Mouse (Mus musculus) right cerebral cortex, postnatal 36 days (tissue): Measurements from ENCODE around the gene Hoxd10.

Experiments
- DNase-seq, 2 experiments: peaks; one replicate each; pipeline ENCODE4 v3.0.0; 2022; ENCODE audit warnings: low spot score in 2 of 2, mixed read lengths in 1 of 2

Hoxd10 gene

DNA sequence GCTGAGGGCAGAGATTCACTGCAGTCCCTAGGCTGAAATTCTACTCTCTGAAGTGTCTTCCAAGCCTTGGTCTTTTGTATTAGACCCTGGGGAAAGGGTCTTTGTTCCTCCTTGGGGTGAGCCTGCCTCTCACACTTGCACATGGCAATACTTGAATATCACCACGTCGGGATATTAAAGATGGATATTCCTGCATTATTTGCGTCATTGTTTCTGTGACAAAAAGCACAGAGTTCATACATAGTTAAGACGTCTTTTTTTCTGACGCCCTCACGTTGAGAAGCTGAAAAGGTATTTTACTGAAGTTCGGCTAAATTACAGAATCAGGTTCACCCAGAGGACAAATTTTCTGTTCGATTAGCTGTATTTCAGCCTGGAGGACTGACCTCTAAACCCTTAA lies 38.6 kb downstream of the Hoxd10 start:
- no peak for DNase-seq

DNA sequence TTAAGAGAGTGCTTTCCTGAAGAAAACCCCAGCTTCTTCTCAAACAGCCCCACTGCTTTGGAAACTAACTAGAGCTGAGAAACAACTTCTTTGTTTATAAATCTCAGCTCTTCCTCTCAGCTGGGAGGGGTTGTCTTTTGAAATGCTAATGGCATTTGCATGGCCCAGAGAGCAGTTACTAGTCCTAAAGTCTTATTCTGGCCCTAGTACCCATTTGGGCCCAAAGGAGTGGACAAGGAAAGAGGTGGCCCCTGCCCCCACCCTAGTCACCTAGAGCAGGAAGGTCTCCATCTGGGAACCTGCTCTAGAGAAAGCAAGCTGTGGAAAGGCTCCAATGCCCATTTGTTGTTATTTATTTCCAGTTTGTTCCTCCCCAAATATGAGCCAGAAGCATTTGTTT lies 39.3 kb downstream of the Hoxd10 start:
- DNase-seq, result no peak

DNA sequence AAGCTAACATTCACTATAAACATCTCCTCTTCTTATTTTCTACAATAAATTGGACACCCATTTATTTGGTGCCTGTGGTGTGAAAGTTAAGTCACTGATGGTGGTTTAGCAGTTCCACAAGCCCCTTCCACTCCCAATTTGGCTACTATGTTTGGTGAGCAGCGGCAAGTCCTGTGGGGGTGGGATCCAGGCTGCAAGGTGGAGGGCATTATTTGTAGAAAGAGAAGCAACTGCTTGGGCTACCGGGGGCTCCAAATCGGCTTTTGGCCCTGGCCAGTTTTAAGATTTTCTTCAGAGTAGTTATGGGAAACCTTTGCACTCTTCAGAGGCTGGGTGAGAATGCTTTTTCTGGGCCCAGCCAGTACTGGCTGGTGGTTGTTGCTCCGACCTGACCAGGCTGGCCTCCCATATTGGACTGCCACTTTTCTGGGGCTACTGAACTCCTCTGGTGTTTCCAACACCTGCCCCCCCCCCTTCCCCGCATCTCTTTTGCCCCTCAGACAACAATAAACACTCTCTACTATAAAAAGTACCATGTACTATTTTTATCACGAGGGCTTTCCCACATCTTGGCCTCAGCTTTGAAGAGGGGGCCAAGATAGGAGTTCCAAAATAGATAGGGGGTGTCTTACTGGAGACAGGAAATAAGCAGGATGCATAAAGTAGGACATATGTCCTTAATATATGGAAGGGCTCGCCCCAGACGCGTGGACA lies 40.2 kb downstream of the Hoxd10 start:
- no peak for DNase-seq

DNA sequence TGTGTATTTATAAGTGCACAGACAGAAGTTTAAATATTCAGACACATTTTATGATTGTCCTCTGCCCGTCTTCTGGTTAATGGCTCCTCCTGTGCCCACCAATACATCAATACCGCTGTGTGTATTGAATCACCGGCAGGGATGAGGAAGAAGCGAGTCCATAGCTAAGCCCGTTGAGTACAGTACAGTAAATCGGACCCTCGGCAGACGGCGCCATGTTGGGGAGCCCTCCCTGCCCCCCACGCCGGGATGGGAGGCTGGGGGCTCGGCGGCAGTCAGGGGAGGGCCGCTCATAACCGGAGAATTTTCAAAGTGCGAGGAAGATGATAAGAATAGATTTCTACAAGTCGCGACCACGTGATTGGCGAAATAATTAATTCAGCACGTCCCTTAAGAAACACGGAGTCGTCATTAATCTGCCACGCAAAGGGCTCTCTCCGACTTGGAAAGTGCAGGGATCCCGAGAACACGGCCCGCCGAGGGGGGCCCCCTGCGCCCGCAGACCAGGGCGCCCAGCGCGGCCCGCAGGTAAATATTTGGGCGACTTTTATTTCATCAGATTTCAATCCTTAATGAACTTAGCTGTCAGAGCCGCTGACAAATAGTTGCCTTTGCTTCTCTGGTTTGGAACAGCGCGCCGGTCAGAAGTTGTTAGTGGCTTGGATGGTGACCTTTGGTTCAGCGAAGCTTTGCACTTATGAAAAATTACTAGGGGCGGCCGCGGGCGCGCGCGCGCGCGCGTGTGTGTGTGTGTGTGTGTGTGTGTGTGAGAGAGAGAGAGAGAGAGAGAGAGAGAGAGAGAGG lies 41.0 kb downstream of the Hoxd10 start:
- no peak for DNase-seq

DNA sequence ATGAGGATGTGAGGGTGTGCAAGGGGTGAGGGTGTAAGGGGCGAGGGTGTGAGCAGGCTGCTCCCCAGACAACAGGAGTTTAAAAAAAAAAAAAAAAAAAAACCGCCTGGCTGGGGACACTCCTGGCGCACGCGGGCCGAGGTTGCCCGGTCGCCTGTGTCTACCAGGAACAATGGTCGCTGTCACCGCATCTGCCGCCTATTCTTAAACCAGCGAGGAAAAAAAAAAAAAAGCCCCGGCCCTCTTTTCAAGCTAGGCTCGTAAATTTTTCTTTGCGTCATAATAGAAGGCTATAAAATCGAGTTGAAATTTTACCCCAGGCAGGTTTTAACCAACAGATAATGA lies 41.6 kb downstream of the Hoxd10 start:
- DNase-seq, result no peak

DNA sequence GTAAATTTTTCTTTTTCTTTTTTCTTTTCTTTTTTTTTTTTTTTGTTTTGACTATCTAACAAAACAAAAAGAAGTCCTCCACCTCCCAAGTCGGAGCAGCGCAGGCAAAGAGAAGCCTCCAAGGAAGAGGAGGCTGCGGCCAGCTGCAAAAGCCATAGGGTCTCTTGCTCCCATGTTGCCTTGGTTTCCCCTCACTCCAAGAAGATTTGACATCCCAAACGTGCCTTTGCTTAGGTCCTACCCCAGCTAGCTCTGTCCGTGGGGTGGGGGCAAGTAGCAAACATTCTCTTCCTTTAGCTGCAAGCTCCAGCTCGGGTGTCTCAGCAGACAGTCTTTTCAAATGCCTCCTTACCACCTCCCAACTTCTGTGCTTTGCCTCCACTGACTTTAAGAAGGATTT lies 42.0 kb downstream of the Hoxd10 start:
- no peak for DNase-seq

DNA sequence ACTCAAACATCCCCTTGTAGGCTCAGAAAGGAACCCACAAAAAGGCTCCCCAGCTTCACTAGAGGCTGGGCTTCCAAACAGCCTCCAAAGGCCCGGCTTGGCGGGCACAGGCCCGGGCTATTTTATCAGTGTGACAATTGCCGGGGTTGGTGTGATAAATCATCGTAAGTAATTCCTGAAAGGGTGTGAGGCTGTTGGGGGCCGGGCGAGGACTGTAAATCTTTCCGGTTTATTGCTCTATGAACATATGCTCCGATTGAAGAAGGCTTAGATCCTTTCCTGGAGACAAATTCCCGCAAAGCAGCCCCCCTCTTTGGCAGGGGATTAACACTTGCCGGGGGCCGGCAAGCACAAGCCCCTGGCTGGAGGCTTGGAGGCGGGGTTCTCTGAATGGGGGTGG lies 42.7 kb downstream of the Hoxd10 start:
- no peak for DNase-seq

DNA sequence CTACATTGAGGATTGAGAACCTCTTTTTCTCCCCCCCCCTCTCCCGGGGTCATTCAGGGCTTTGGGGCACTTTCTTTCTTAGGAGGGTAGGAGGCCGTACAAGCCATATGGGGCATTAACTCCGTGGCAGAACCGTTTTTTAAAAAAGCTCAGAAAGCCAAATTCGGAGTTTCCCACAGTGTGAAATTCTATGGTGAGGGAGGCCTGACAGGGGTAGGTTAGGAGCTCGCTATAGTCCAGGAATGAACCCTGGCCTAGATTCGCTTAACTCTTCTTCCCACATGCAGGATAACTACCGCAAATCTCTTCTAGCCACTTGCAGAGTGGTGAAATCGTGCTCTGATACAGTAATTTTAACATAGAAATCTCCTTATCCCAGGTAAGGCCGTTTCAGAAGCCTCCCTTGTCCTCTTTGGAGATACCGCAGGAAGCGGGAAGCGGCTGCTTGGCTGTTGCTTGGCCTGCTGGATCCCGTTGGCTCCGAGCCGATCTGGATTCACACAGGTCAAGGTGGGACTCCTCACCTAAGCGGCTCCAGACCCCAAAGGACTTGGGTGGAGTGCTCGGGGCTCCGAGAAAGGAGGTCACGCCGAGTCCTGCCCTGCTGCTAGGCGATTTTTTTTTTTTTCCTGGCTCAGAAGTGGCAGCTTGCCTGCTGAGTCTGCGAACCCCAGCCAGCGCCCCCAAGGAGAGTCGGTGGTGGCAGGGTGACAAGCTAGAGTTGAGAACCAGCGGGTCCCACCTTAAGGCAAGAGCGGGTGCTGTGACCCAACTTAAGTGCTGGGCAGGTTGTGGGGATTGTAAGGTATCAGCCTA lies 43.5 kb downstream of the Hoxd10 start:
- no peak for DNase-seq

DNA sequence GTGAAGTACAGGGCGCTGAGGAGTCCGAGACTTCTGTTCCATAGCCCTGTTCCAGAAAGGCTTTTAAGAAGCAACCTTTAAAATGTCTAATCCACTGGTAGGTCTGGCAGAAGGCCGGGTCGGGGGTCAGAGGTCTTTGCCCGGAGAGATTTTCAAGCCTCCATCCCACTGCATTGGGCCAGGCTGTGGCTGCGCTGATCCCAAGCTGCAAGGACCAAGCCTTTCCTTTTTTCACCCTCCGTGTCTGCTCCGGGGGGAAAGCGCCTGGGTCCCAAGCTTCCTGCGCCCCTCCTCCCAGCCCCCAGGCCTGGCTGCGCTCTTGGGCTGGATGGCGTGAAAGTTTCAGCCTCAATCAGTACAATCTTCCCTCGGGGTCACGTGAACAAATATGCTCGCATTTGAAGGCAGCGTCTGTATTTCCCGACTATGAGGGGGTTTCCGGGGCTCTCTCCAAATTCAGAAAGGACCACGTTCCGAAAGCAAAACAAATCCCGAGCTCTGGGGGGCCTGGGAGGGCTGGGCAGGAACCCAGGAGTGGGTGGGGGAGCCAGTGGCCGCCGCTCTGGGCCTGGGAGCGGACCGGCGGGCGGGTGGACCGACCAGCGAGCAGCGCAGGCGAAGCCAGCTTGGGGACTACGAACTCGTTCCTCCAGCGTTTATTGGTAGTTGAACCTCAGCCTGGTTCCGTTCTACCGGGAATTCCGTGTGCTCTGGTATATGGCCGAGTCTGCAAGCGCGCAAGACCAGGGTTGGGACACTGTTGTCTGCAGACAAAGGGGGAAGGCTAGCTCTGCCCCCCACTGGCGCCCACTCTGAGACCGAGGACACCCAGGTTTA lies 44.3 kb downstream of the Hoxd10 start:
- DNase-seq, result no peak

DNA sequence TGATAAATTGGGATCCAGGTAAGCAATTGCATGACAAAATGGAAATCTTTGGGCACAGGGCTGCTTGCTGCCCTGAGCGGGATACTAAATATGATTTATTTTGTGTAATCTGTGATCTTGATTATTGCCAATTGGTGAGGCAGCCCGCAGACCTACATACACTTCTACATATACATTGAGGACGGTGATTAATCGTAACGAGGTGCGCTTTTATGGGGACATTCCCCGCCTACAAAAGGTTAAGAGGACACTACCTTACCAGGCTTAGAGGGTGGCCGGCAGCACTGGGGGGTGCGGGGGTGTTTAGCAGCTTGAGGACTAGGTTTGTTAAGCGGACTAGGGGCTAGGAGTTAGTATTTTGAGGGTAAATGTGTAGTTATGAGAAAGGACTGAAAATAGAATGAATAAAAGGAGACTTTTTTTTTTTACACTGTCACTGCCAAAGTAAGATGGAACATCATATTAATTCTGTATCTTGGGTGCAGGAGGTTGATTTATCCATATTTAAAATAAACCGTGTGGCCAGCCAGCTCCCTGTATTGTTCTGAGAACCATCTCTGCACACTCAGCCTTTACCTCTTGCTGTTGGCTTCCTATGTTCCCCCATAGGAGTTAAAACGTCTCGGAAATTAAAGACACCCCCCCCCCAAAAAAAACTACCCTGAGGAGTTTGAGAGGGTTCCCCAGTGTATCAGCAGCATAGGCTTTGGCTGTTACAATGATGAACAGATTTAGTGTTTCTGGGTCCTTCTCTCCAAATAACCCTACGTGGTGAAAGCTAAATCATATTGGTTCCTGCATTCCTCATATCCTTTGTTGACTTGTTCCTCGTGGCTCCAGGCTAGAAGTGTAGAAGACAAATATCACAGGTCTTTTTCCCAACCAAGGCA lies 45.2 kb downstream of the Hoxd10 start:
- DNase-seq, result no peak

DNA sequence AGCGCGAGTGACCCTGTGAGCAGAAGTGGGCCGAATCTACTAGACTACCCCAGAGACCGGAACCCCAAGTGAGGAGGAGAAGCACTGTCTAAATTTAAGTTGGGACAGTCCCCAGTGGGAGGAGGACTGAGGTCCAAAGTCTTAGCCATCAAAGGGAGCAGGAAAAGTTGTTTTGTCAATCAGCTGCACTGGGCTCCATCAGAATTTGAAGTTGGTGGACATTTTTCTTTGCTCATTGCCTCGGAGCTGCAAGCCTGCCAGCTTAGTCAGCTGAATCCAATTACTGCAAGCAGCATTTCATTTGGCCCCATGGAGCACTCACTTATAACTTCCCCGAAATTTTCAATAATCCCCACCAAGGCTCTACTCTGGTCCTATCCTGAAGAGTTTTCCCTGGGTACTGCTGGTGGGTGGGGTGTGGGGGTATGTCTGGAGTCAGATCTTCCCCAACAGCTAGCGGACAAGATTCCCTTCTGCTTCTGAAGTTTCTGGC lies 45.9 kb downstream of the Hoxd10 start:
- DNase-seq, result no peak

DNA sequence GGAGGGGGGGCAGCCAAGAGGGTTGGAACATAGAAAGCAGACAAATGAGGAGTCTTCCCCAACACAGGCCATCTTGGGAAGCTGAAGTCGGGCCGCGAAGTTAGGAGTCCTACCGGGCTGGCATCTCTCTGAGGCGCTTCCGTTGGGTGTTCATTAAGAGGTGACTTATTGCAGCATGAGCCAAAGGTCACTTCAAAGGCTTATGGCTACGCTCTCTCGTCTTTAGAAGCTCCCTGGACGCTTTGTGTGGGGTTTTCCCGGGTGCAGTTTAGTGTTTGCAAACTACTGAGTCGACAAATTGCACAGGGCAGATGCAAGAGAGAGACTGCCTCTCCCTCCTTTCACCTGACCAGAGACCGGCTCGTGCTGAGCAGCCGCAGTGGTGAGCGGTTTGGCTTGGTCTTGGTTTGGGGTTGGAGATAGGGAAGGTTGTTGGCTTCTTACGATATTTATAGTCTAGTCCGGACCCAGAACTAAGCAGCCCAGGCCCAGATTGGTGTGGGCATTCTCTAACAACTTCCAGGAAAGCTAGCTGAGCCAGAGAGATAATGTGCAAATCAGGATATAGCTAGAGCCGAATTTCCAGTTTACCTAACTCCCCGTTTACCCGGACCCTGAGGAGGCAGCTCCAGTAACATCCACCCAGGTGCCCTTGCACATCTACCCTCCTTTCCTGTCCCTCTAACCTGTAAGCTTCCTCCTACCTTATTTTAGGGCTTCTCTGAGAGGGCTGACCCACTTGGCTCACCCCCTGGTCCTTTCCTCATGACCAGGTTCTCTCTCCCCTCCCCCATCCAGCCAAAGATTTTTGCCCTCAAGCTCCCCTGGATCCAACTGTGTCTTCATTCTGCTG lies 47.1 kb downstream of the Hoxd10 start:
- DNase-seq, result no peak

DNA sequence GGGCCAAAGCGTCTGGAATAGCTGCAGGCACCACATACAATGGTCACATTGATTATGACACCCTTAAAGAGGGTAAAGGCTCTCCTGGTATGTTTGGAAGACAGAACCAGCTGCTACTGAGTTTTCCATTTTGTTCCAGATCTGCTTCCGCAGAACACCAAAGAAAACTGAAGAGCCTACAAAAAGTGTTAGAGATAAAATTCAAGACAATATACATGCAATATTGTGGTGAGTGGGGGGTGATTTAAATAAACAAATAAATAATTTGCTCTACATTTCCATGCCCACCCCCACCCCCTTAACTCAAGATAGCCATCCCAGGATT lies 47.7 kb downstream of the Hoxd10 start:
- DNase-seq, result no peak

DNA sequence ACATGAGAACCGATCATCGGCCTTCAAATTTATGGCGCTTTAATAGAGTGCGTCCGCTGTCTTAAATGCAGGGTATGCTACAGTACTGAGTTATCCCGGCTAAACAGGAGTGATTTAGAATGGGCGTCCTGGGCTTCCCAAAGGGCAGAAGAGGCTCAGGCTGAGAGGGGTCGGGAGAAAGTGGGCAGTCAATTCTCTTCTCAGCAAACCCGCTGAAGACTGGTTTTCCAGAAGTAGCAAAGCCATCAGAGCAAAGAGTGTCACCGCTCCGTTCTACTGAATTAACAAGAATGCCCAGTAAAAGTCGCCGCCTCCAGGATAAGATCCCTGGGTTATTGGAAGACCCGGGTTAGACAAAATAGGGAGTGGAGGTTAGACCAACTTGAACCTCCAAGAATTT lies 48.1 kb downstream of the Hoxd10 start:
- DNase-seq, result no peak

DNA sequence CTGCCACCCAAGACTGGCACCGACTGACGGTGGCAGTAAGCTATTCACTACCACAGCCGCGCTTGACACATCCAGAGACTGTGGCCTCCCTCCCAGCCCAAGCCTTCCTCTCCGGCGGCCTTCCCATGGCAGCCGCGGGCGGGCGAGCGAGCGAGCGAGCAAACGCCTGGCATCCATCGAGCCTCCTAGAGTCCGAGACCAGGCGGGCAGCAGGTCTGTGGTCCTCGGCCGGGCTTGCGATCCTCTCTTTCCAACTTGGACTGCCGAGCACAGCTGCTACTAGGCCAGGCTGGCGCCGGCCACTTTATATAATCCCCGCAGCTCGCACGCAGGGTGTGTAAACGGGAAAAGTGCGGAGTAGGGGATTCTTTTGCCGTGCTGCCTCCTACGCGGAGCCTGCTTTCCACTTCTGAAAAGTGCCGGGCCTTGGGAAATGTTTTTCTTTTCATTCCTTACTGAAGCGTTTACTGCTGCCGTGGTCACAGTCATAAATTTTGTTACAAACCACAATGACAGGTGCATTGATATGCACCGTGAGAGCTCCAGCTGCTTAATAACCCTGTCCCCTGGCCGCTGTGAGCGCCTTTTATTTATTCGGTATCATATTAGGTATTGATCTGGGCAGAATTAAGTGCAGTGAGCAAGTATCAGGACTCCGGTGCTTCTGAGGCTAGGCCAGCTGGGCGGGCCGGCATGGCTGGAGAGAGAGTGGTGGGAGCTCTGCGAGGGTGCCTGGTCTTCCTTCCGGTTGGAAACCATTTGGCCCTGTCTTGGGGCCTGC lies 48.8 kb downstream of the Hoxd10 start:
- no peak for DNase-seq

DNA sequence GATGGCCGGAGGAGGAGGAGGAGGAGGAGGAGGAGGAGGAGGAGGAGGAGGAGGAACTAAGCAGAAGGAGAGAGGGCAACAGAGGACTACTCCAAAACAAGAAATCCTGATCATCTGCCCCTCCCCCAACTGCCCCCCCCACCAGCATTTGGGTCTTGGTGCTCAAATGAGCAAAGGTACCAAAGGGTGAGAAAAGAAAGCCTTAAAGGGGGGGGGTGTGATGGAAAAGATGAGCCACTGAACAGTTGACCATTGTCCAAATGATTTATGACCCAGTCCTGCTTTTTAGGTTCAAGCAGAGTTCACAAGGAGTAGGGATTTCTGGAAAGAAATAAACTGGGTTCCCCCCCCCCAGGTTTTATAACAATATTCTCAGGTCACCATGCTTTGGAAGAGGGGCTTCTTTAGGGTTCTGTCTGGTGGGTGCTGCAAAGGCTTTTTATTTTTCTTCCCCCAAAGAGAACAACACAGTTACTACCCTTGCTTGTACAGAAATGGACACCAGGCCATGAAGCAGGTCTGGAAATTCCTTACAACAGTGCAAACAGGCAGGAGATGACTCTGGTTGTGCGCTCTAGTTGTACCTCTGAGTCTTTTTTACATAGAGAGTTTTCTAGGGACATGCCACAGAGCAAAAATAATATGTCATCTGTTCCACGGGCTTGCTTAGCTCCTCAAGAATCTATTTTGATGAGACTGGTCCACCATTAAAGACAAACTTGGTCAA lies 49.7 kb downstream of the Hoxd10 start:
- no peak for DNase-seq

DNA sequence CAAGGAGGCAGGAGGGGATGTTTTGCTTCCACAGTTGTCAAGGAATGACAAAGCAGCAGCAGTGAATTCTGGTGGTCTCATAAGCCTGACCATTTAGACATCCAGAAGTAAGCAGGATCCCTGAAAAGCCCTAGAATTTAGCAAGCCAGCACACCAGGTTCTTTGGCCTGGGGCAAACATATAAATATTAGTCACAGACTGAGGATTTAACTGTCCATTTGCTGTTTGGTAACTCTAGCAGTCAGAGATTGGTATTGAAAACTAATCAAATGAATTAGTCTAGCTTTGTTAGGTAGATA lies 50.2 kb downstream of the Hoxd10 start:
- DNase-seq, result no peak
